ENCODE assay signal across 22 mouse cellular contexts in the genomic region with DNA sequence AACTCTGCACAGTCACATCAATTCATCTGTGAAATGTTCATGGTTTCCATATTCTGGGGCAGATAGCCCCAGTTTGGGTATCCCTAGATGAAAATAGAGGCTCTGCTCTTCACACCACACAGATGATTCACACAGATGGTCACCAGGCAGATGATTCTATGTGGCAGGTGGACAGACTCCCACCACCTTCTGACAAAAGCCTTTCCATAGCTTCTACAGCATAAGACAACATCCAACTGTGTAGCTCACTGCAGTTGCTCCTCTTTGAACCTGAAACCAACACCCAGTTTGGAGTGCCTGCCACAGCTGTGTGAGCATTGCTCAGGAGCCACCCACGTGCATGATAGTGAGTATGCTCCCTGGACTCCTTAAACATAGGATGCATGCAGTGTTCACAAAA. TPM values are rescaled to one million over a fixed set of nuclear protein-coding genes. Genes with fewer than 3 reads are reported as not detected.
DNase-seq lines count a peak whose midpoint lies in the region; ATAC-seq and TF ChIP-seq lines count a peak whose summit lies in the region.
"Had no signal": no experiment of that assay in that cellular context is flagged by ENCODE, and none has a peak within 500 bp of the region (broad histone marks: within the 10 kb centered on the region; RNA-seq: fewer than 3 reads in every experiment).

No protein-coding gene starts in this region.

- 80% methylated on average over 1 of the region's 1 CpGs for WGBS in hindbrain, embryonic 13.5 days

- no peaks in the 10 kb centered on the region for H3K36me3 ChIP-seq in hindbrain, embryonic 13.5 days
- H3K36me3 ChIP-seq: embryonic facial prominence, embryonic 15.5 days; forebrain, embryonic 15.5 days; hindbrain, embryonic 10.5 days; liver, embryonic 13.5 days; midbrain, embryonic 12.5 days had no signal

- no peak overlapping the region for H3K4me2 ChIP-seq in hindbrain, embryonic 13.5 days
- H3K4me2 ChIP-seq: embryonic facial prominence, embryonic 15.5 days; forebrain, embryonic 15.5 days; heart, embryonic 11.5 days; liver, embryonic 13.5 days; lung, embryonic 14.5 days; midbrain, embryonic 12.5 days had no signal

- TF ChIP-seq CTCF in left cerebral cortex, adult 2 months (IDR thresholded peaks at IDR 0.05): no peak

- H3K4me3 ChIP-seq in left cerebral cortex, adult 2 months: no peak overlapping the region
- no peak overlapping the region for H3K4me3 ChIP-seq in hindbrain, embryonic 13.5 days
- H3K4me3 ChIP-seq: embryonic facial prominence, embryonic 15.5 days; forebrain, embryonic 15.5 days; hindbrain, embryonic 10.5 days; liver, embryonic 13.5 days; midbrain, embryonic 12.5 days had no signal

- H3K4me1 ChIP-seq in hindbrain, embryonic 13.5 days (replicated peaks): no peaks in the 10 kb centered on the region
- H3K4me1 ChIP-seq: embryonic facial prominence, embryonic 15.5 days; forebrain, embryonic 15.5 days; hindbrain, embryonic 10.5 days; liver, embryonic 13.5 days; midbrain, embryonic 12.5 days had no signal

- peak overlapping the region; percentile 55 for H3K27ac ChIP-seq in left cerebral cortex, adult 2 months
- H3K27ac ChIP-seq in hindbrain, embryonic 13.5 days: no peak overlapping the region
- H3K27ac ChIP-seq: embryonic facial prominence, embryonic 15.5 days; forebrain, embryonic 15.5 days; hindbrain, embryonic 10.5 days; hindbrain, postnatal 0 days; liver, embryonic 13.5 days; midbrain, embryonic 12.5 days had no signal

- peak; percentile 51 to 83 for DNase-seq in frontal cortex, postnatal 36 days (ENCODE audit: low spot score in 2 of 2)
- DNase-seq in frontal cortex, postnatal 25 days (ENCODE audit: low spot score in 2 of 2): no peak
- DNase-seq in left cerebral cortex, adult 2 months (ENCODE audit: extremely low spot score in 1 of 2, low spot score in 2 of 2): peak in 1 of 2 experiments; percentile 71
- DNase-seq in left cerebral cortex, postnatal 10 days (ENCODE audit: extremely low spot score in 1 of 2, low spot score in 2 of 2): no peak
- peak; percentile 72 for DNase-seq in layer of hippocampus, adult 9-11 months
- peak; percentile 78 for DNase-seq in telencephalon, adult 2 months (ENCODE audit: low read depth, low spot score)
- DNase-seq: adrenal gland, postnatal 14 days; cerebellum, adult 9-10 months; kidney, adult 9 months; kidney, postnatal 14 days; liver, embryonic 13.5 days; lung, embryonic 14.5 days had no signal

- no peak overlapping the region for H3K9ac ChIP-seq in hindbrain, embryonic 13.5 days
- H3K9ac ChIP-seq: embryonic facial prominence, embryonic 15.5 days; forebrain, embryonic 15.5 days; liver, embryonic 13.5 days; lung, embryonic 14.5 days; midbrain, embryonic 12.5 days had no signal

- H3K27me3 ChIP-seq in hindbrain, embryonic 13.5 days: no peaks in the 10 kb centered on the region
- H3K27me3 ChIP-seq: embryonic facial prominence, embryonic 15.5 days; forebrain, embryonic 15.5 days; liver, embryonic 13.5 days; midbrain, embryonic 12.5 days had no signal

- intact Hi-C loops in left cerebral cortex, adult 2 months (cut with DNase I): no loop called here
- intact Hi-C loops in left cerebral cortex, postnatal 10 days (cut with DNase I): no loop called here

- ATAC-seq in hindbrain, embryonic 13.5 days (ENCODE audit: low FRiP score): no peak
- ATAC-seq: CD4-positive, CD25-positive, alpha-beta regulatory T cell, adult 4 months; forebrain, embryonic 15.5 days; hindbrain, postnatal 0 days; intestine, embryonic 16.5 days had no signal

- no peaks in the 10 kb centered on the region for H3K9me3 ChIP-seq in hindbrain, embryonic 13.5 days
- H3K9me3 ChIP-seq: embryonic facial prominence, embryonic 15.5 days; forebrain, embryonic 15.5 days; hindbrain, embryonic 10.5 days; liver, embryonic 13.5 days; midbrain, embryonic 12.5 days had no signal

RNA-seq across cellular contexts. Expression of a gene that starts 46.3 kb away (rescaled TPM):
- 1,000 to 10,000 TPM; 1,660 to 1,742 TPM for total RNA-seq in left cerebral cortex, adult 2 months (2021)
- 1,000 to 10,000 TPM; 1,314 to 1,339 TPM for total RNA-seq in left cerebral cortex, postnatal 10 days (2021)
- 19.9 and 25.2 TPM in 2 replicates for polyA plus RNA-seq in hindbrain, embryonic 13.5 days (2015; fragmentation: Nextera tagmentation; extraction: Ambion mirVana)
- total RNA-seq: monocyte, adult 5-6 weeks had no signal

Comparison
In these comparisons a context has a peak if more than half of its experiments do, and no peak if none do; other contexts are left out.
1. DNase-seq: peak in frontal cortex, postnatal 36 days (2 of 2), layer of hippocampus, adult 9-11 months (single experiment) and telencephalon, adult 2 months (single experiment); none in frontal cortex, postnatal 25 days (0 of 2) and left cerebral cortex, postnatal 10 days (0 of 2).